Mouse (Mus musculus) olfactory bulb, adult 2 months (tissue): ENCODE results near the gene Smdt1.

Experiments
- CTCF ChIP-seq: fragments of 200-500 bp; IDR thresholded peaks from 2 replicates; pipeline ENCODE4 v1.5.1; 2012; ENCODE audit warnings: low read depth, mild to moderate bottlenecking, low read length, moderate library complexity; ENCODE audit not compliant: insufficient read depth
- POLR2A ChIP-seq: fragments of 200-500 bp; IDR thresholded peaks from 2 replicates; pipeline ENCODE4 v1.6.1; 2012; ENCODE audit warnings: mild to moderate bottlenecking, low read depth, low read length, moderate library complexity; ENCODE audit not compliant: insufficient read depth

DNA sequence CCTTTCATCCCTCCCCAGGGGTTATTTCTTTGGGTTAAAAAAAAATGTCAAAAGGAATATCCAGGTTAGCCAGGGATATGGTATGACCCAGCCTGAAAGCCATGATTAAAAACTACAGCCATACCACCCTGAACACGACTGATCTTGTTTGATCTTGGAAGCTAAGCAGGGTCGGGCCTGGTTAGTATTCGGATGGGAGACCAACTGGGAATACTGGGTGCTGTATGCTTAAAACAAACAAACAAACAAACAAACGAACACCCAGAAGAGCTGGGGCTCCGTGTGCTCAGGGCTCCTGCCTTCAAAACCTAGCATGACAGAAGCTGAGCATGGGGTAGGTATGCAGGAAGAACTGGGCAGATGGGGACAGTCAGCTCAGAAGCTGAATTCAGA lies 3.8 kb downstream of the Smdt1 start:
- TF ChIP-seq POLR2A (no peak), CTCF (no peak)
